ENCODE assay signal across 9 mouse cellular contexts in genomic region chr12:77531294-77531693, GRCm38 (mm10).
DNase-seq lines count a peak whose midpoint lies in the region; ATAC-seq and TF ChIP-seq lines count a peak whose summit lies in the region.
"Had no signal": no experiment of that assay in that cellular context is flagged by ENCODE, and none has a peak within 500 bp of the region (broad histone marks: within the 10 kb centered on the region; RNA-seq: fewer than 3 reads in every experiment).

No protein-coding gene starts in this region.

- H3K4me3 ChIP-seq in heart, embryonic 11.5 days (ENCODE audit: low read depth, low read length): no peak overlapping the region
- H3K4me3 ChIP-seq in bone marrow macrophage, adult 2 months (ENCODE audit: insufficient read depth, low read length): no peak overlapping the region
- no peak overlapping the region for H3K4me3 ChIP-seq in liver, embryonic 14.5 days (ENCODE audit: insufficient read depth in 1 of 2, low read depth in 2 of 2, low read length in 2 of 2)
- H3K4me3 ChIP-seq: midbrain, embryonic 12.5 days had no signal

- no peaks in the 10 kb centered on the region for H3K4me1 ChIP-seq in heart, embryonic 11.5 days (ENCODE audit: control insufficient read depth, insufficient read depth, low read length)
- H3K4me1 ChIP-seq in bone marrow macrophage, adult 2 months (ENCODE audit: control insufficient read depth, insufficient read depth, low read length): no peaks in the 10 kb centered on the region
- H3K4me1 ChIP-seq in liver, embryonic 14.5 days (replicated peaks; ENCODE audit: control insufficient read depth in 2 of 2, insufficient read depth in 2 of 2, low read length in 1 of 2): peaks cover 0 to 6% of the 10 kb centered on the region in 2 experiments; a peak in 2 of 4 replicates
- H3K4me1 ChIP-seq: midbrain, embryonic 12.5 days had no signal

- peaks cover 6% of the 10 kb centered on the region for H3K27me3 ChIP-seq in heart, embryonic 11.5 days (ENCODE audit: control insufficient read depth, insufficient read depth, low read length)
- no peaks in the 10 kb centered on the region for H3K27me3 ChIP-seq in liver, embryonic 14.5 days (ENCODE audit: control insufficient read depth, insufficient read depth, low read length)

- peak; percentile 42 to 65 for DNase-seq in heart, adult 18-20 months
- DNase-seq in CD4-positive helper T cell, adult 2 months (ENCODE audit: low read depth, low spot score): peak; percentile 43
- DNase-seq in liver, embryonic 14.5 days (ENCODE audit: low read depth in 3 of 3, low spot score in 3 of 3): no peak
- peak; percentile 54 for DNase-seq in testis, postnatal 10 days (ENCODE audit: low spot score)
- no peak for DNase-seq in frontal cortex, postnatal 25 days (ENCODE audit: low spot score in 2 of 2)

- H3K9ac ChIP-seq in heart, embryonic 11.5 days (ENCODE audit: low read depth, low read length): no peak overlapping the region
- H3K9ac ChIP-seq in liver, embryonic 14.5 days (replicated peaks): no peak overlapping the region
- H3K9ac ChIP-seq: midbrain, embryonic 12.5 days had no signal

- no peak for ATAC-seq in heart, embryonic 11.5 days (replicated peaks; ENCODE audit: insufficient number of reproducible peaks, low FRiP score, low TSS enrichment)
- ATAC-seq in liver, embryonic 14.5 days (ENCODE audit: insufficient read depth): no peak
- no peak for ATAC-seq in erythroblast, adult 5-6 weeks (replicated peaks; ENCODE audit: low FRiP score, poor library complexity, severe bottlenecking)

- TF ChIP-seq POLR2A in bone marrow macrophage, adult 2 months (IDR thresholded peaks at IDR 0.05; ENCODE audit: borderline replicate concordance, low read depth, low read length): no peak

- peak; percentile 34; the same call in 1 of the 2 replicates for TF ChIP-seq CTCF in bone marrow macrophage, adult 2 months (IDR thresholded peaks at IDR 0.05; ENCODE audit: low read depth, low read length)
- peak; percentile 75 for TF ChIP-seq CTCF in liver, embryonic 14.5 days (IDR thresholded peaks at IDR 0.05; ENCODE audit: low read depth)

- no peaks in the 10 kb centered on the region for H3K9me3 ChIP-seq in heart, embryonic 11.5 days (replicated peaks; ENCODE audit: control insufficient read depth, low read length)
- no peaks in the 10 kb centered on the region for H3K9me3 ChIP-seq in liver, embryonic 14.5 days (ENCODE audit: control insufficient read depth, low read length)
- H3K9me3 ChIP-seq: midbrain, embryonic 12.5 days had no signal

- 81% methylated on average over 5 of the region's 5 CpGs for WGBS in heart, embryonic 11.5 days (ENCODE audit: insufficient replicate concordance)
- WGBS in liver, embryonic 14.5 days (ENCODE audit: insufficient replicate concordance): 51% methylated on average over 5 of the region's 5 CpGs

- no peak for TF ChIP-seq EP300 in liver, embryonic 14.5 days (IDR thresholded peaks at IDR 0.05; ENCODE audit: low read depth)

- H3K4me2 ChIP-seq in heart, embryonic 11.5 days: no peak overlapping the region
- H3K4me2 ChIP-seq in liver, embryonic 14.5 days (ENCODE audit: low read depth): no peak overlapping the region
- H3K4me2 ChIP-seq: midbrain, embryonic 12.5 days had no signal

- no peaks in the 10 kb centered on the region for H3K36me3 ChIP-seq in heart, embryonic 11.5 days (ENCODE audit: control insufficient read depth, insufficient read depth, low read length)
- no peaks in the 10 kb centered on the region for H3K36me3 ChIP-seq in liver, embryonic 14.5 days (replicated peaks; ENCODE audit: control insufficient read depth, insufficient read depth, low read depth)
- H3K36me3 ChIP-seq: midbrain, embryonic 12.5 days had no signal

- H3K27ac ChIP-seq in heart, embryonic 11.5 days (ENCODE audit: low read depth, low read length): no peak overlapping the region
- H3K27ac ChIP-seq in bone marrow macrophage, adult 2 months (ENCODE audit: insufficient read depth, low read depth, low read length): no peak overlapping the region
- no peak overlapping the region for H3K27ac ChIP-seq in liver, embryonic 14.5 days
- H3K27ac ChIP-seq: midbrain, embryonic 12.5 days had no signal

Comparison
In these comparisons a context has a peak if more than half of its experiments do, and no peak if none do; other contexts are left out.
1. DNase-seq: peak in heart, adult 18-20 months (2 of 2), CD4-positive helper T cell, adult 2 months (single experiment) and testis, postnatal 10 days (single experiment); none in liver, embryonic 14.5 days (0 of 3) and frontal cortex, postnatal 25 days (0 of 2).